Mouse (Mus musculus): Measurements from ENCODE around the gene Adh6a. TPM values are rescaled to one million over a fixed set of nuclear protein-coding genes. Genes with fewer than 3 reads are reported as not detected.

The Adh6a gene
- polyA plus RNA-seq (2012; fragmentation: generic; extraction: Trizol), result not detected

DNA sequence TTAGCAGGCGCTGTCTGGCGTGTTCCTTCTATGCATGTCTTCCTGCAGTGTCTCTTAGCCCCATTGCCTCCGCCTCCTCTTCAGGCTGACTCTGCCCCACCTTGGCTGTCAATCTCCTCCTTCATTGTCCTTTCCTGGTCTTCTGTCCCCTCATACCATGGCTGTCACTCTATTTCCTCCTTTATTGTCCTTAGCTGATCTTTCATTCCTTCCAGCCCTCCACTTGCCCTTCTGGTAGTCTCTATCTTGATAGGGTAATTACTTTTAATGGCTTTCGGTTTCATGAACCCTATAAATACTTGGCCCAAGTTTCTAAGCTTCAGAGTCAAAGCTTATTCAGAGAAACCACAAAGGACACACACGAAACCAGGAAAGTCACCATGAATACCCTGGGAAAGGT lies at the start of gene Adh6a:
TSS of gene Adh6a (plus strand) at position 322 of the 400 bp plus-strand sequence.
- TF ChIP-seq TCF12 (IDR thresholded peaks at IDR 0.05; ENCODE audit: insufficient read depth, poor library complexity, severe bottlenecking), result no peak
- no peak for TF ChIP-seq MYOG (IDR thresholded peaks at IDR 0.05; ENCODE audit: control insufficient read depth in 1 of 3, insufficient read depth in 1 of 3, insufficient read length in 2 of 3, low read depth in 2 of 3)
- no peak for TF ChIP-seq TCF3 (IDR thresholded peaks at IDR 0.05; ENCODE audit: insufficient read length, low read depth)
- TF ChIP-seq E2F4 (IDR thresholded peaks at IDR 0.05; ENCODE audit: insufficient read depth), result no peak
- no peak for TF ChIP-seq MAX (IDR thresholded peaks at IDR 0.05; ENCODE audit: low read depth)
- TF ChIP-seq REST (IDR thresholded peaks at IDR 0.05; ENCODE audit: insufficient read depth, insufficient read length), result no peak
- no peak for TF ChIP-seq SRF (IDR thresholded peaks at IDR 0.05; ENCODE audit: control insufficient read depth, insufficient read length, low read depth)
- no peak for TF ChIP-seq MYOD1 (IDR thresholded peaks at IDR 0.05; ENCODE audit: control insufficient read depth in 1 of 3, insufficient read length in 2 of 3, low read depth in 2 of 3)
- TF ChIP-seq CEBPB (IDR thresholded peaks at IDR 0.05; ENCODE audit: insufficient read depth, poor library complexity, severe bottlenecking), result no peak
- no peak for TF ChIP-seq POLR2A (IDR thresholded peaks at IDR 0.05; ENCODE audit: insufficient read length, low read depth)
- no peak for TF ChIP-seq USF1 (IDR thresholded peaks at IDR 0.05; ENCODE audit: low read depth)
- TF ChIP-seq POLR2AphosphoS2 (IDR thresholded peaks at IDR 0.05; ENCODE audit: insufficient read length, low read depth), result no peak
- Histone ChIP-seq H3K4me2 (ENCODE audit: low read depth) (no peak within 1 kb of the TSS), H3ac (ENCODE audit: control insufficient read depth, insufficient read length) (no peak within 1 kb of the TSS), H3K4me3 (no peak within 1 kb of the TSS), H3K79me2 (ENCODE audit: control insufficient read depth, insufficient read depth) (no peaks in the 10 kb centered on the region), H3K36me3 (ENCODE audit: control insufficient read depth, insufficient read depth) (no peaks in the 10 kb centered on the region), H3K27me3 (ENCODE audit: control insufficient read depth, insufficient read depth, insufficient read length) (no peaks in the 10 kb centered on the region)

DNA sequence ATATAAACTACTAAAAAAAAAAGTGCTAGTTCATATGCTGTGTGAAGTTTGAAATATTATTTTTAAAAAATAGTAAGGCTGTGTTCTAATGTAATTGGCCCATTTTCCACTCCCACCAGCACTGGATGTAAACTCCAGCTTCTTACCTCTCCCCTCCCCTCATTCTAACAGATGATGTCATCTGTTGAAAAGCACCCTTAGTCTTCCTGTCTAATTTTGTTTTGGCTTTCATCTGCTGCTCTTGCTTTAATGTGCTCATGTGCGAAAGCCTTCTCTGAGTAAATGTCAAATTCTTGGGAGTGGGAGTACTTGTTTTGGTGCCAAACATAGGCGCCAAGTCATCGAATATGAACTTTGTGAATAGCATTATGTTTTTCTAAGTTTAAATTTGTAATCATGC lies 48.4 kb upstream of the Adh6a start:
- Histone ChIP-seq H3K27me3 (ENCODE audit: control insufficient read depth, insufficient read depth, insufficient read length) (no peaks in the 10 kb centered on the region), H3K4me2 (ENCODE audit: low read depth) (no peak overlapping the region), H3K4me3 (no peak overlapping the region), H3ac (ENCODE audit: control insufficient read depth, insufficient read length) (no peak overlapping the region), H3K36me3 (ENCODE audit: control insufficient read depth, insufficient read depth) (no peaks in the 10 kb centered on the region), H3K79me2 (ENCODE audit: control insufficient read depth, insufficient read depth) (no peaks in the 10 kb centered on the region)
- no peak for TF ChIP-seq MYOD1 (IDR thresholded peaks at IDR 0.05; ENCODE audit: control insufficient read depth in 1 of 3, insufficient read length in 2 of 3, low read depth in 2 of 3)

DNA sequence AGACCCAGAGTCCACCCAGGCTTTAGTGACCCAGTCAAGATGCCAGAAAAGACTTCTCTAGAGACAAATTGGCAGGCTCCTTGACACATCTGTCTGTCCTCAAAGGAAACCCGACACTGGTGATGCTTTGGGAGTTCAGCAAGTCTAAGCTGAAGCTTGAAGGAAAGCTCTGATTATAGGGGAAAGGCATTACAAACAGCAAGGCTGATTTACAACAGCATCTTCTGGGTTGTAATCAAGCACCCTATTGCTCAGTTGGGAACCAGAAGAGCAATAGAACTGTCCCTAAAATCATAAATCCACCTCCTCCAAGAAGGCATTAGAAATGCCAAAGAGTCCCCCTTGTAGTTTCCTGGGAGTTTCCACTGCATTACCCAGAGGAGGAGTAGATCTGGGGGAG lies 42.6 kb upstream of the Adh6a start:
- Histone ChIP-seq H3K4me3 (no peak overlapping the region), H3ac (ENCODE audit: control insufficient read depth, insufficient read length) (no peak overlapping the region), H3K4me2 (ENCODE audit: low read depth) (no peak overlapping the region), H3K27me3 (ENCODE audit: control insufficient read depth, insufficient read depth, insufficient read length) (peaks cover 4% of the 10 kb centered on the region), H3K79me2 (ENCODE audit: control insufficient read depth, insufficient read depth) (no peaks in the 10 kb centered on the region), H3K36me3 (ENCODE audit: control insufficient read depth, insufficient read depth) (no peaks in the 10 kb centered on the region)
- no peak for TF ChIP-seq POLR2A (IDR thresholded peaks at IDR 0.05; ENCODE audit: insufficient read length, low read depth)
- no peak for TF ChIP-seq TCF12 (IDR thresholded peaks at IDR 0.05; ENCODE audit: insufficient read depth, poor library complexity, severe bottlenecking)
- no peak for TF ChIP-seq REST (IDR thresholded peaks at IDR 0.05; ENCODE audit: insufficient read depth, insufficient read length)
- TF ChIP-seq CEBPB (IDR thresholded peaks at IDR 0.05; ENCODE audit: insufficient read depth, poor library complexity, severe bottlenecking), result no peak
- no peak for TF ChIP-seq MYOD1 (IDR thresholded peaks at IDR 0.05; ENCODE audit: control insufficient read depth in 1 of 3, insufficient read length in 2 of 3, low read depth in 2 of 3)
- no peak for TF ChIP-seq SRF (IDR thresholded peaks at IDR 0.05; ENCODE audit: control insufficient read depth, insufficient read length, low read depth)
- TF ChIP-seq TCF3 (IDR thresholded peaks at IDR 0.05; ENCODE audit: insufficient read length, low read depth), result no peak
- no peak for TF ChIP-seq POLR2AphosphoS2 (IDR thresholded peaks at IDR 0.05; ENCODE audit: insufficient read length, low read depth)
- TF ChIP-seq MYOG (IDR thresholded peaks at IDR 0.05; ENCODE audit: control insufficient read depth in 1 of 3, insufficient read depth in 1 of 3, insufficient read length in 2 of 3, low read depth in 2 of 3), result no peak

DNA sequence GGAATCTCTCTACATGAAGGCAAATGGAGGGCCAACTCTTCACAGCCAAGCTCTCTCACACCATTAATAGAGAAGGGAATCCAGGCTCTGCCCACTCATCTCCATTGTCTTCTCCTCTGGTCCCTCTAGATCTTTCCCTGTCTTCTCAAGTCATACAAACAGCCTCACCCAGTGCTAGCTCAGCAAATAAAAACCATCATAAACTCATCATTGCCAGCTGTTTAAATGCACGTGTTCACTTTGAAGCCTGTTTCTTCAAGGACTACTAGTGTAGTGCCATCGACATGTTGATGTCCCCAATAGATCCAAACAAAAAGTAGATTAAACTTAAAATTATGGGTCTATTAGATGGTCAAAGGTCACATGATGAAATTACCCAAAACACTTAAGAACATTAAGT lies 41.8 kb upstream of the Adh6a start:
- H3K4me2 ChIP-seq (ENCODE audit: low read depth), result no peak overlapping the region
- H3K4me3 ChIP-seq, result no peak overlapping the region
- no peaks in the 10 kb centered on the region for H3K79me2 ChIP-seq (ENCODE audit: control insufficient read depth, insufficient read depth)
- no peak overlapping the region for H3ac ChIP-seq (ENCODE audit: control insufficient read depth, insufficient read length)
- peaks cover 4% of the 10 kb centered on the region for H3K27me3 ChIP-seq (ENCODE audit: control insufficient read depth, insufficient read depth, insufficient read length)
- no peak for TF ChIP-seq MAX (IDR thresholded peaks at IDR 0.05; ENCODE audit: low read depth)
- TF ChIP-seq MYOD1 (IDR thresholded peaks at IDR 0.05; ENCODE audit: control insufficient read depth in 1 of 3, insufficient read length in 2 of 3, low read depth in 2 of 3), result no peak
- TF ChIP-seq SRF (IDR thresholded peaks at IDR 0.05; ENCODE audit: control insufficient read depth, insufficient read length, low read depth), result no peak
- no peak for TF ChIP-seq TCF12 (IDR thresholded peaks at IDR 0.05; ENCODE audit: insufficient read depth, poor library complexity, severe bottlenecking)
- TF ChIP-seq TCF3 (IDR thresholded peaks at IDR 0.05; ENCODE audit: insufficient read length, low read depth), result no peak
- TF ChIP-seq USF1 (IDR thresholded peaks at IDR 0.05; ENCODE audit: low read depth), result no peak
- no peak for TF ChIP-seq POLR2A (IDR thresholded peaks at IDR 0.05; ENCODE audit: insufficient read length, low read depth)
- TF ChIP-seq CEBPB (IDR thresholded peaks at IDR 0.05; ENCODE audit: insufficient read depth, poor library complexity, severe bottlenecking), result no peak
- TF ChIP-seq E2F4 (IDR thresholded peaks at IDR 0.05; ENCODE audit: insufficient read depth), result no peak
- H3K36me3 ChIP-seq (ENCODE audit: control insufficient read depth, insufficient read depth), result no peaks in the 10 kb centered on the region

DNA sequence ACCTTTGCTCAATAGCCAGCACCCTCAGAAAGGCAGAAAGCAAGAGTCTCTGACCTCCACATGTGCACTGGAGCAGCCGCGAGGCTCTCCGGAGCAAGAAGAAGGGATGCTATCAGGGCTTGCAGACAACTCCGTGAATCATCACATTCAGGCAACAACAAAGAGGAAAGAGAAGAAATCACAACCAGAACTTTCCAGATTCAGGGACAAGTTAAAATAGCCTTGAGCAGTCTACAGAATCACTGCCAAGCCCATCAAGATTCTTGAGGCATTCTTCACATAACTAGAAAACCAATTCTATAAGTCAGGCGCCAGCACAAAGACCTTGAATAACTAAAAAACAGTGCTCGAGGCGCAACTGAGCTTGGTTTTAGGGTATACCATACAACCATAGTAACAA lies 40.0 kb upstream of the Adh6a start:
- TF ChIP-seq POLR2A (IDR thresholded peaks at IDR 0.05; ENCODE audit: insufficient read length, low read depth), result no peak
- TF ChIP-seq USF1 (IDR thresholded peaks at IDR 0.05; ENCODE audit: low read depth), result no peak
- no peak for TF ChIP-seq REST (IDR thresholded peaks at IDR 0.05; ENCODE audit: insufficient read depth, insufficient read length)
- TF ChIP-seq MYOD1 (IDR thresholded peaks at IDR 0.05; ENCODE audit: control insufficient read depth in 1 of 3, insufficient read length in 2 of 3, low read depth in 2 of 3), result no peak
- no peak for TF ChIP-seq POLR2AphosphoS2 (IDR thresholded peaks at IDR 0.05; ENCODE audit: insufficient read length, low read depth)
- TF ChIP-seq MAX (IDR thresholded peaks at IDR 0.05; ENCODE audit: low read depth), result no peak
- TF ChIP-seq TCF12 (IDR thresholded peaks at IDR 0.05; ENCODE audit: insufficient read depth, poor library complexity, severe bottlenecking), result no peak
- no peak for TF ChIP-seq CEBPB (IDR thresholded peaks at IDR 0.05; ENCODE audit: insufficient read depth, poor library complexity, severe bottlenecking)
- TF ChIP-seq MYOG (IDR thresholded peaks at IDR 0.05; ENCODE audit: control insufficient read depth in 1 of 3, insufficient read depth in 1 of 3, insufficient read length in 2 of 3, low read depth in 2 of 3), result no peak
- TF ChIP-seq SRF (IDR thresholded peaks at IDR 0.05; ENCODE audit: control insufficient read depth, insufficient read length, low read depth), result no peak
- no peak for TF ChIP-seq E2F4 (IDR thresholded peaks at IDR 0.05; ENCODE audit: insufficient read depth)
- TF ChIP-seq TCF3 (IDR thresholded peaks at IDR 0.05; ENCODE audit: insufficient read length, low read depth), result no peak
- Histone ChIP-seq H3K36me3 (ENCODE audit: control insufficient read depth, insufficient read depth) (no peaks in the 10 kb centered on the region), H3K79me2 (ENCODE audit: control insufficient read depth, insufficient read depth) (no peaks in the 10 kb centered on the region), H3K4me2 (ENCODE audit: low read depth) (no peak overlapping the region), H3K4me3 (no peak overlapping the region), H3K27me3 (ENCODE audit: control insufficient read depth, insufficient read depth, insufficient read length) (peaks cover 4% of the 10 kb centered on the region), H3ac (ENCODE audit: control insufficient read depth, insufficient read length) (no peak overlapping the region)
